Mouse (Mus musculus) thymus, postnatal 36 days (tissue): ENCODE measurements around the gene Txndc11.

Source experiments
- DNase-seq, 2 experiments: peaks; one replicate each; pipeline ENCODE4 v3.0.0; 2022; ENCODE audit warnings: mixed read lengths in 2 of 2

Gene Txndc11

DNA sequence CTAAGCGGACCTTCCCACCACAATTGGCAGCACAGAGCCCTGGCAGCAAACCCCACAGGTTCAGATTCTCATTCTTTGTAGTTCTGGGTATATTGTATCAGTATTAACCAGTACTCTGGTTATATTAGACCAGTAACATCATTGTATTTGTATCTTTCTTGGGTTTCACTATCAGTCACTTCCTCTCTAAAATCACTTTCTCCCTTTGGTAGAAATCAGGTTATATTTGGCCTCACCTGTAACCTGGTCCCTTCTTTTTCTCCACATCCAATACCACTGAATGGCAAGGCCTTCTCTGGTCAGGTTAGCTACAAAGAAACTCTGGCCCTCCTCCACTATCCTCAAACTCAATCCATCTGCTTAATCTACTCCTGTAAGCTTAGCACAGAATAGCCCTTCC, 29.5 kb downstream of the Txndc11 start:
- DNase-seq = no peak

DNA sequence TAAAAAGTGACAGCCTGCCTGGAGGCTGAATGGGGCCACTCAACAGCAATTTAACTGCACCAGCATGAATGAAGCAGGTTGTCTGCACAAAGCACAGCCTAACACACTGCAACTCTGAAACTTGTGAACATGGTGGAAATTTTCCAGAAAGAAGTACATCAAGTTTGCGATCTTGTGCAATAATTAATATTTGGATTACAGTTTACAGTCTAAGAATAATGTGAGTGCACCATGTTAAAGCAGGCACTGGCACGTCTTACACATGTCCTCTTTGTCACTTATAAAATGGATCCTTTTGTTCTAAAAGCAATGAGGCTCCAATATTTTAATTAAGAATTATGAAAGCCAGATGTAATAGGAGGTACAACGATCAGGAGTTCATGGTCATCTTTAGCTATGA, 37.1 kb downstream of the Txndc11 start:
- no peak for DNase-seq

DNA sequence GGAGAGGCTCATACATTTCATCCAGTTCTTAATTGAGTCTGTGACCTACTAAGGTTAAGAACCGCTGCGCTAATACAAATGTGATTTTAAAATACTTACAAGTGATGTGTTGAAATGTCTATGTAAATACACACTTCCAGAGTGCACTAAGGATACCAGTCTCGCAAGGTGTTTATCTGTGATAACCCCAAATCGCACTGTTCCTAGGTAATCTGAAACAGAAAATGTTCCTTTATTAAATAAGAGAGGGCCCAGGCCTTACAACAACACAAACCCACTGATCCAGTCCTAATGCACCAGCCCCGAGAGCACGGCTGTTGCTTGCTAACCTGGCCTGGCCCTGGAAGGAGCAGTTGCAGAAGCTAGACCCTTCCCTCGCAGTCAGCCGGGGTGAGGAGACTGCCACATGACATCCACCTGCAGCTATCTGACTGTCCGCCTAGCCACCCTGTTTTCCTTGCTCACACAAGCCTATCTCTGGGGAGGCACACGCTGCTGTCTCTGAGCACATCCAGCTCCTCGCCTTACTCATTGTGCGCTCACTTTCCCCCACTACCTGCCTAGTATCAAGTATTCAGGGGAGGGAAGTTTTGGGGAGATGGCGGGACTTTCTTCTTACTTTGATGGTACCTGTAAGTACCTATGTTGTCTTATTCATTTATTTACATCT, 40.6 kb downstream of the Txndc11 start:
- DNase-seq = no peak

DNA sequence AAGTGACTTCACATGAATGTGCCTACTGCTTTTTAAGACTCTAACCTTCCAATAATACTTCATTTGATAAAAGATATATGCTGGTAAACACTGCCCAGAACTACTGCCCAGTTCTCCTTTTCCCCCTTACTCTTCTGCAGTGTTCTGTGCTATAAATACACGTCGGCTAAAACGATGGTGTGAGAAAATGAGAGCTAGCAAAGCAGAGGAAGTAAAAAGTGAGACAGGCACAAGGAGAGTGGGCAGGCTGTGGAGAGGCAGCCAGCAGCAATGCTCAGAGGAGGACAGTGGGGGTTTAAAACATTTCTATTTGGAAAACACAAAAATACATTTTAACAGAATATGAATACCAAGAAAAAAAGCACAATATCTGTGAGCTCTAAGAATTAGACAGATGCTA, 41.9 kb downstream of the Txndc11 start:
- no peak for DNase-seq

DNA sequence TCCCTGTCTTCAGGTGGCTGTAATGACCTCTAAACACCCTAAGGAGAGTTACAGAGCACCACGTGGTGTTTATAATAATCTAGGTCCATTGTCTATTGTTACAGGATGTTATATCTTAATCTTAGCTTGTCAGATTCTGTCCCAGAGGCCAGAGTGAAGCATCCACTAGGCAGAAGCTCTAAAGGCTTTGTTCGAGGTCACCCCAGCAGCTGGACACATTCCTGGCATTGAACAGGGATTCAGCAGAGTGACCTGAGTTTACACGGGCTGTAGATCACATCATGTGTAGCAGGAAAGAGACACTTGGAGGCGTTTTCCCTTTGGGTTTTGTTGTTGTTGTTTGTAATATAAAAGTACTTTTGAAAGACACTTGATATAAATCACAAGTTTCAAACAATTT, 42.4 kb downstream of the Txndc11 start:
- no peak for DNase-seq

GRCm38 (mm10) chr16:11090836-11091570, 43.4 kb downstream of the Txndc11 start:
- DNase-seq = no peak

GRCm38 (mm10) chr16:11086856-11087588, 47.4 kb downstream of the Txndc11 start:
- no peak for DNase-seq

DNA sequence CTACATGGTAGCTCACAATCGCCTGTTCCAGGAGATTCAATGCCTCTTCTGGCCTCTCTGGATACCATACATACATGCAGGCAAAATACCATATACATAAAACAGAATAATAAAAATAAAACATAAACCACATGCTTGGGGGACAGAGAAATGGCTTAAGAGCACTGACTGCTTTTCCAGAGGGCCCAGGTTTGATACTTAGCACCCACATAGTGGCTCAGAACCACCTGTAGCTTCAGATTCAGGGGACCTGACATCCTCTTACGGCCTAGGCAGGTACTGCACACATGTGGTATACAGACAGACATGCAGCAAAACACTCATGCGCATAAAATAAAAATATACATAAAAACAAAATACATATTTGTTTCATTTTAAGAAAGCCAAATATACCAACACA, 48.2 kb downstream of the Txndc11 start:
- no peak for DNase-seq

GRCm38 (mm10) chr16:11084181-11084580, 50.3 kb downstream of the Txndc11 start:
- no peak for DNase-seq

GRCm38 (mm10) chr16:11078216-11078869, 56.1 kb downstream of the Txndc11 start:
- no peak for DNase-seq

- DNase-seq = no peak
Observed at GRCm38 (mm10) chr16:11077601-11078201, 56.7 kb downstream of the Txndc11 start.

DNA sequence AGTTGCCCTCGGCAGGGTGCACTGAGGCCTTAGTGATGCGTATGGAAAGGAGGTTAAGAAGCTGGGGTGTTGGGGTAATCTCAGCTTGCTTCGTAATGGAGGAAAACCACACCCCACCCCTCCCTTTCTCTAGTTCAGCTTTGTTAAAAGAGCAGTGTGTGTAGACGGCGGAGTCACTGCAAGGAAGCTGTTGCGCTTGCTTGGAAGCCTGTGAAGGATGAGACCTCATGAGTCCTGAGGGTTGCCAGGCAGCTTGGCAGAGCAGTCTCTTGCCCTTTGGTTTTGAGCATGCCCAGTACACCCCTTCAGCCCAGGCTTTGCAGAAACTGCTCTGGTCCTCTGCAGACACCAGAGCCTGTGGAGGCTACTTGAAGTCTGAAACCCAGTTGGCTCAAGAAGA, 61.4 kb downstream of the Txndc11 start:
- DNase-seq = peak; percentile 33 to 47

DNA sequence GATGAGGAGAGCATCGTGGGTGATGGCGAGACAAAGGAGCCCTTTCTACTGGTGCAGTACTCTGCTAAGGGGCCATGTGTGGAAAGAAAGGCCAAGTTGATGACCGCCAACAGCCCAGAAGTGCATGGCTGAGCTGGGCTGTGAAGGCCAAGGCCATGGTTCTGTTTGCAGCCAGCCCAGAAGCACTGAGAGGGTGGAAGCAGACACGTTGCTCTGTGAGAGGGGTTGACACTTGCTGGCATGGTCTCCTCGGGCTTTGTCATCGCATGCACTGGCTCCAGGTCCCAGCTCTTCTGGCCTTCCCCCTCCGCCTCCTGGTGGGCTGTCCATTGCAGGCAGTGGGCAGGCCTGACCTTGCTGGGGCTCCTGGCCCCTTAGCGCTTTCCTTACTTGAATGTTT, 62.0 kb downstream of the Txndc11 start:
- no peak for DNase-seq

GRCm38 (mm10) chr16:11071887-11072286, 62.6 kb downstream of the Txndc11 start:
- peak; percentile 43 to 69 for DNase-seq

- no peak for DNase-seq
Observed at GRCm38 (mm10) chr16:11071176-11071575, 63.3 kb downstream of the Txndc11 start.

GRCm38 (mm10) chr16:11069710-11070420, 64.6 kb downstream of the Txndc11 start:
- peak; percentile 19 to 43 for DNase-seq

GRCm38 (mm10) chr16:11069271-11069670, 65.2 kb downstream of the Txndc11 start:
- no peak for DNase-seq

DNA sequence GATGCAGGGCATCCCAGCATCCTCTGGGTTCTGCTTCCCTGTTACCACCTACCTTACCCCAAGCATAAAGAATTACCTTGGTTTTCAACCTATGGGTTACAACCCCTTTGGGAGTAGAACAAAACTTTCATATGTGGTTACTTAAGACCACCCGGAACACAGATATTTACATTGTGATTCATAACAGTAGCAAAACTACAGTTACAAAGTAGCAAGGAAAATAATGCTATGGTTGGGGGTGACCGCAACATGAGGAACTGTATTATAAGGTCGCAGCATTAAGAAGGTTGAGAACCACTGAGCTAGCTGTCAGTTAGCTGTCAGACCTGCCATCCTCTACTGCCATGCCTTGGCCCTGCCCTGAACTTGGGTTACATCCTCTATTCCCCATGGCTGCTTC, 65.8 kb downstream of the Txndc11 start:
- no peak for DNase-seq

DNA sequence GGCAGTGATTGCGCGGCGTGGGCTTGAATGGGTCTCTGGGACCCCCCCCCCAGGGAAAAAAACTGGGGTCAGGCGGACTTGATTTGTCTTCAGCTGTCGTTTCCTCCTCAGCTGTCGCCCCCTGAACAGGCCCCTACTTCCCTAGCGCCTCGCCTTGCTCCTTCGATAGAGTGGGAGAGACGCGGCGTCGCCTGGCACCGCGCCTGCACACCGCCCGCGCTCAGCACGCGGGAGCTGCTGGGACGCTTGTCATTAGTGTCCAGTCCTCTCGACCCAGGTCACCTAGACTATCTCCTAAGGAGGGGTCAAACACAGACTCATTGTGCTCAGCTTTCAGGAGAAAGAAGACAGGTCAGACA, 67.6 kb downstream of the Txndc11 start:
- peak; percentile 47 to 61 for DNase-seq

GRCm38 (mm10) chr16:11066029-11066832, 68.2 kb downstream of the Txndc11 start, which contains the start of gene Litaf:
Gene Litaf (minus strand): TSS chr16:11066157.
- peak; percentile 98 to 99 for DNase-seq

DNA sequence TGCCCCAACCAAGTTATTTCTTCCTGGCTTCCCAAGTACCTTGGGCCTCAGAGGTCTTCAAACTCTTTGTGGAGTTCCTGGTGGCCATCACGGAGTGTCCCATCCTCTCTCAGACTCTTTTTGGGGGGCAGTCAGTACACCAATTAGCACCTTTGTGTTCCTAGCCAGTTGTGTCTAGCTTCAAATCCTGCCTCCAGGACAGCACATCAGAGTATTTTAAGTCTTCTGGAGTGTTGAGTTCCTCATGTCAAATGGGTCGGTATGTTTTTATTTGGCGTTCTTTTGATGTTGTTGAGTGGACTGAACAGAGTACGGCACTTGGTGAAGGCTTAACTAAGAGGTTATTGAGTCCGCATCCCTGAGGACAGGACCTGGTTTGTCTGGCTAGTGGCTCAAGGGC, 69.0 kb downstream of the Txndc11 start:
- no peak for DNase-seq
